Mouse (Mus musculus) lung, postnatal 14 days (tissue): ENCODE measurements at regions not wholly inside any gene's neighbourhood (a gene's known extent, or its start where the extent isn't known, plus 50 kb on each side); places are given as distances from the start of the nearest gene placed in this dataset.

ENCODE experiments used
- DNase-seq: peaks from one replicate; pipeline ENCODE4 v3.0.0; 2021

DNA sequence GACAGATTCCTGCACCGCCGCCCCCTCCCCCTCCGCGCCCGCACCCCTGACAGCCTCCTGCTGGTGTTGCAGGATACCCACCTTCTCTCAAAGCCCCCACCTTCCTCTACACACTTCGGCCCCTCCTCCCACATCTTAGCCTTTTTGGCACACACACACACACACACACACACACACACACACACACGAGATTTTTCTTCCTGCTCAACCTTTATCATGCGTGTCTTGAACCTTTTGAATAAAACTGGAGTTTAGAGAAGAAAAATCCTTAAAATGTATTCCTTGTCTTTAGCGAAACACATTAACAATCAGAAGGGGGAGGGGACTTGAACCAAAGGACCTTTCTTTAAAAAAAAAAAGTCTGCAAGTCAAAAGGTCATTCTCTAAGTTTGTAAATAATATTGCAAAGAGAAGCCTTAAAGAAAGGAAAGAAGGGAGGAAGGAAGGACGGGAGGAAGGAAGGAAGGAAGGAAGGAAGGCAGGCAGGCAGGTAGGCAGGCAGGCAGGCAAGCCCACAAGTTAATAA, 227.7 kb downstream of the Mef2c start:
- no peak for DNase-seq

DNA sequence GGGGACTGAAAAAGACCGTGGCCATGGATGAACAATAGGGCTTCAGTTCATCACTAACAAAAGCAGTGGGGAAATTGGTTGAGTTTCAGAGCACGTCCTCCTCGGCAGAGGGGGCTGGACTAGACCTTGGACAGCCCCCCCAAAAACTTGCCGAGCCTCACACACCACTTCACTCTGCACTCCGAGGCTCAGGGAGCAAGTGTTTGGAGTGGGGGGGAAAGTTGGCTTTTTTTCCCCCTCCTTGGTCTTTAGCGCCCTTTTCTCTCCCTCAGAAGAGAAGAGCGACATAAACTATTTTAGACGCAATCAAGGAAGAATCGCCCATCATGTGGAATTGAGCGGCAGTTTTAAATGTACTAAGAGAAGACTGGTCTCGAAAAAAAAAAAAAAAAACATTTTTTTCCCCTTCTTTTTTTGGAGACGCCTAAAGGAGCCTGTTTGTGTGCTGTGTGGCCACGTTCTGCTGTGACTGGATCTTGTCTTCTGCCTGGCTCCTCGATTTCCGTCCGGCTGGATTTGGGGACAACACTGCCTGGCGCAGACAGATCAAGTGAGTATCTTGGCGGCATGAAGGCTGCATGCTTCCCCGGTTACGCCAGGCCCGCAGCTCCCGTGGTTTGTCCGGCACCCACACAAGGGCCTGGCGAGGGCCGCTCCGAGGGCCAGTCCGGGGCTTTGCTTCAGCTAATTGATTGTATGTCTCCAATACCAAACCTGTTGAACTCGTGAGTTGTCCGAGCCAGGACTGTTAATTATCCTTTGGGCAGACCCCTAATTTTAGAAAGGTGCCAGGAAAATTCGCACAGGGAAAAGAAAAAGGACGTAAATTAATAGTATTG, 228.7 kb downstream of the Mef2c start:
- no peak for DNase-seq

DNA sequence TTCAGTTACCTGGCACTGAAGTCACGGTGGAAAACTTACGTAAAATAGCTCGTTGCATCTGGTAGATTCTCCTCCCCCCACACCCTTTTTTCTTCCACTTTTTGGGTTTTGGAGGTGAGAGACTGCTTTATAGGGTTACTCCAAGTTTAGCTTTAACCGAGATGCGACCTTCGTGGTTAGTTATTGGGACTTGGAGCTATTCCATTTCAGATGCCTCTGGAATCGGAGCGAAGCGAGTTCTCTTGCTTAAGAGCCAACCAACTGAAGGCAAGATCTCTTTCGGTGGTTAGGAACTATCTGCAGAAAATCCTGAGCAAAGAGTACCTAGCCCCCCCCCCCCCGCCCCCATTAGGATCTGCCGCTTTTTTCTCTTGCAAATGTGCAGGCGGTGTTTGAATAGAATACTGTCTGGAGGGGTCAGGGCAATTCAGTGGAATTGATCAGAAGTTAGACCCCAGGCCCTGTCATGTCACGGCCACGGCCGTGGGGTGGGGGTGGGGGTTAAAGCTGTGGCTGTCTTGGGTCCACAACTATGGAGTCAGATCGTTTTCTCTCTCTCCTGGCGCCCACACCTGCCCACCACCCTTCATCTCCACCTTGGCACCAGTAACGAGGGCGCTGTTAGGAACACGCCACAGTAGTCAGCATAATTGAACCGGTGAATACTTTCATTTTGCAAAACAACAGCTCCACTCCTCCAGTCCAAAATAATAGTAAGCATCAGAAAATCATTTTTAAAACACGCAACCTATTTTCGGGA, 229.6 kb downstream of the Mef2c start:
- no peak for DNase-seq

DNA sequence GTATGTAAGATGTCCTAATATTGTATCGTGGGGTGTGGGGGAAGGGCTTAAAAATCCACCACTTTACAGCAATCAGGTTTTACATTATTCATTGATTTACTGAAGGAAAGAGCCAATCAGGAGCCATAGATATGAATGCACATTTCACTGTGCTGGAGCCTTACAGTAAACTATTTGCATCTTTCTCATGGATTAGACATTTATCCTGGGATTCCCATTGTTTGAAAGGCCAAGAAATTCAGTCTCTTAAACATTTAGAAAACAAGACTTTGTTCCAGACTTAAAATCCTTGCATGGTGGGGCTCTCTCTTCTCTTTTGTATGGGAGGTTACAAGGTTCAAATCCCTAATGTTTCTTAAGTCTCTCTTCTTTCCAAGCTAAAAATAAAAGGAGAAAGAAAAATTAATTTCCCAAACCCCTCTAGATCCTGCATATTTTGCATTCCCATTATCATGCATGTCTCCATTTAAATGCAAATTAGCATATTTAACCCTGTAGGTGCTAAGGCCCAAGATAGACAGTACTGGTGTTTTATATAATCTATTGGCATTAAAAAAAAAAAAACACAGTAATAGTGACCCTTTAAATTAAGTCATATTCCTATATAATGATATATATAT, 230.3 kb downstream of the Mef2c start:
- DNase-seq, result no peak

DNA sequence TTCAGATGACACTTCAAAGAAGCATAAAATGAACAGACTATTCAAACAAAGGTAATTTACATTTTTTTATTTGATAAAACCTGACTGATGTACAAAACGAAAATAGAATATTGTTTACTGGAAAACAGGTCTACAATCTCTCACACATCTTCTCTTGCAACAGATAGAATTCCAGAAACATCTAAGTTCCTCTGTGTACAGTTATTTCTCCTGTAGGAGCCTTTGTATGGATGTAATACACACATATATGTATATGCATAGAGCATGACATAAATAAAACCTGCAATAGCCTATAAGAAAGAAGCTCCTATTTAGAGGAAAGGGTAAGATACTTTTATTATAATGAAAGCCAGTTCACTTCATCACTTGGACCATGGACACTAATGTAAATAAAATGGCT, 230.8 kb downstream of the Mef2c start:
- no peak for DNase-seq

DNA sequence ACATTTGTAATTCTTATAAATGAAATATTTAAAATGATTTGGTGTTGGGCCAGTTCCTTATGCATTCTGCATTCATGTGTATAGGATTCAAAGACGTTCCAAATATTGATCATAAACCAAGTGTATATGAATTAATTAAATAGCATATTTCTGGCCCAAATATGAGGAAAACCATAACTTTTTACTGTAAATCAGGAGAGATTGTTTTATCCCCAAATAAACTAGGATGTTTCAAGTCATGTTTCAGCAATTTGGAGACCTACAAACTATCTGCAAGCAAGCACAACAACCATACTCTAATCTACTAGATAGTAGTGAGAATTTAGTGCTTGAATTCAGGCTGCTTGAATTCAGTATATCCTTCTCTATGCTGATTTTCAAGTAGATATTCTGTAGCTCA, 231.3 kb downstream of the Mef2c start:
- DNase-seq, result no peak

DNA sequence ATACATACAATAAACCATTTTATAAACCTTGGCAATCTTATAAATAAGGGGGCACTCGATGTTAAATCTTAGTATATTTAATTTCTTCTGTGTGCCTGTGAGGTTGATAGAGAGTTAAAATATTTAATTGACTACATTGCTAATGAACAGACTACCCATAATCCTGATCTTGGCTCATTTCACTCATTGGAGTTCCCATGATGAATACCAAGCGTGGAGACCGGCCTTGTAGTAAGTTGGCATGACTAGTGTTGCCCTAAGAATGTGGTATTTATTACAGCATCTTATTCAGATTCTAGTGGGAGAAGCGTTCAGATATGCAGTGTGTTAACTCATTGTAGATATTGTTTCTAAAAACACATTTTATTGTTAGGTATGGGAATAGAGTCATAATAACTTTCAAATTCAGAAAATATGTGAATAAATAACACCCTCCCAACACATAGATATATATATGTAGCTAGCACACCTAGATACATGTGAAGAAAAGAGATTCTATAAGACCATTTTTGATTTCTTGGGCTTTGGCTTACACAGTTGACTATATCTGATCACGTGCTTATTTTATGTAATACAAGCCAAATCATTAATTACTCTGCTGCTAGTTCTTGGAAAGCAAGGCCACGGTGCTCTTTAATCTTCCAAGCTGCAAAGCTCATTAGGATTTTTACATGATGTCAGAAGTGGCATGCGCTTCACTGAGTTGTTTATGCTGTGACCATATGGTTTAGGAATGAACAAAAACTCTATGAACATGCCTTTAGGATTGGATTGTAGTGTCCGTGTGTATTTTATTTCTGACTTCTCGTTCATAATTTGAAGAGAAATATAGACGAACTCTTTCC, 232.0 kb downstream of the Mef2c start:
- DNase-seq, result no peak

DNA sequence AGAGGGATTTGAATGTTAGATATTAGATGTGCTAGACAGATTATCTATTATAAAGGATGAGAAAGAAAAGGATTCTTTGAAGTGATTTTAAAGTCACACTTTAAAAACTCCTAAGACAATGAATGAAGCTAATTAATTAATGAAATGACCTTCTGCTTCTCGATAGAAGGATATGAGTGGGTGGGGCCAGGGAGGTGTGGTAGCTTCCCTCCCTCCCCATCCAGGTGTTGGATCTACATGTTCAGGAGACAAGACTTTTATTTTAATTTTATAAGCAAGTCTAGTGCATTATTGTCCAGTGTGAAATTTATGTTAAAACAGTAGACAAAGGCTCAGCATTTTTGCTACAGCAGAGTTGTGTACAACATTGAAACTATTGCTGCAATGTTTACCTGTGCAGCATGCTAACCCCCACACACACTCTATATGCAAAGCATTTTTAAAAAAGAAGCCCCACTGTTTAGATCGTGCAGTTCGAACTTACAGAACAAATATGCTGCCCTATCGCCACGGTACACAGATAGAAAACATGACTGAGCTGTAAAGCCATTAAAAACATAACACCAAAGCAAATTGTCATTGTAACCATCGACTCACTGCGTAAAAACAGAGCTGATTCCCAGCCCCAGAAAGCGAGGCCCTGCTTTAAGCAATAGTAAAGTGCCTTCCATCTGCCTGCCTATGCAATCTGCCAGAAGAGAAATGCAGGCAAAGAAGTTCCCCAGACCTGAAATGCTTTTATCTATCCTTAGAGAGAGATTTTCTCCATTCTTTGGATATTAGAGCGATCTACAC, 233.4 kb downstream of the Mef2c start:
- no peak for DNase-seq

DNA sequence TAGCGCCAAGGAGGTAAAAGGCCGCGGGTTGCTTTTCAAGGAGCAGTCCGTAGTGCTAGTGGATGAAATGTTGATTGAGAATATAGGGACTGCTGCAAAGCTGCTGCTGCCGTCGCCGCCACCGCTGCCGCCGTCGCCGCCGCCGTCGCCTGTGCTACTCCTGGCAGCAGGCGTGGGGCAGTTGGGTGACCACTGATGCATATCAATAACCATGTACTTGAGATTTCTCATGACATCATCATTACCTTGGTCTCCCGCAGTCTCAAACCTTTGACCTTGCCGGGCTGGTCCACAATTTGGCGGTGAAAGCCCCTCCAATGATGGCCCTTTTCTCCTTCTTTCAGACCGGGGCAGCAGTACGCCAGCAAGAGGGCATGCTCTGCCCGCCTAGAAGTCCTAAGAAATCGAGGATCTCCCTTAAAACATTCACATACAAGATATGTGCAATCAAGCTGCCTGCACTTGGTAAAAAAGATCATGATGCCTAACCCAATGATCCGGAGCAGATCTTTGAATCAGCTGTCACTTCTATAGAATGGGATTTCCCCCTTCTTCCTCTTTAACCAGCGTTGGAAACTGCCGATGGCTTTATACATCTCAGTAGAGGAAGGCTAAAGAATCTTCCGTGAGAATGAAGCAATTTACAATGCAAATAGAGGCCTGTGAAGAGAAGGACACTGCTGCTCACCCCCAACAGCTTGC, 234.1 kb downstream of the Mef2c start:
- DNase-seq, result no peak

DNA sequence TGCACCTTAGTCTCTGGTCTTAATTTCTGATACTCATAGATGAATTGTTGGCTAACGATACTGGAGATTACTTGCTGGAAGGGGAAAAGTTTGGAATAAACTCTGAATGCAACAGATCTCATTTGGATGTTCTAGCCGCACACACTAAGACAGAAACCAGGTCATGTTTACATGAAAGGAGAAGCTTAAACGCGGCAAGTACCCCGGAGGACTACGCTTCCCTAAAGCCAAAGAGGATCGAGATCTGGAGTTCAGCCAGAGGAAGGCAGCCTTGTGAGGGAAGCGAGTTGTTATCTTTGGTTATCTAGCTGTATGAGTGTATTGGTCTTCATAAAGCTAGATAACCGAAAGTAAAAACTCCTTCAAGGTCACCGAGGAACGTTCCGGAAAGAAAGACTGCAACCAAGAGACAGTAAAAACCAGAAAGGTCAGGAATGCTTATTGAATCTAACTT, 234.7 kb downstream of the Mef2c start:
- DNase-seq, result no peak

DNA sequence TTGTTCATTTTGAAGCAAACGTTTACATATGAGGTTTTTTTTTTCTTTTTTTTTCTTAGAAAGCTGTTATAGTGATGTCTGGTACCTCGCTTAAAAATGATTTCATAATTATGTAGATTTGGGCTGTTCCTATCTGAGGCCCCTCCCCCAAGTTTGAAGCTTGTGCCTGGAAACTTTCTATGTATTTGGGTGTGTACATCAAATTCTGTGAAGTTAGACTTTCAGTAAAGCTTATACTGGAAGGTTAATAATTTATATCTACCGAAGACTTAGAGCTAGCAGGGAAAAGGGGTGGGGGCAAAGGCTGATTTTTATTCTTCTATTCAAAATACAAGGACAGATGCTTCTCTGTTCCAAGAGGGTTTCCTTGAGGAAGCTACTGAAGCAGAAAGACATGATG, 235.3 kb downstream of the Mef2c start:
- DNase-seq, result no peak

DNA sequence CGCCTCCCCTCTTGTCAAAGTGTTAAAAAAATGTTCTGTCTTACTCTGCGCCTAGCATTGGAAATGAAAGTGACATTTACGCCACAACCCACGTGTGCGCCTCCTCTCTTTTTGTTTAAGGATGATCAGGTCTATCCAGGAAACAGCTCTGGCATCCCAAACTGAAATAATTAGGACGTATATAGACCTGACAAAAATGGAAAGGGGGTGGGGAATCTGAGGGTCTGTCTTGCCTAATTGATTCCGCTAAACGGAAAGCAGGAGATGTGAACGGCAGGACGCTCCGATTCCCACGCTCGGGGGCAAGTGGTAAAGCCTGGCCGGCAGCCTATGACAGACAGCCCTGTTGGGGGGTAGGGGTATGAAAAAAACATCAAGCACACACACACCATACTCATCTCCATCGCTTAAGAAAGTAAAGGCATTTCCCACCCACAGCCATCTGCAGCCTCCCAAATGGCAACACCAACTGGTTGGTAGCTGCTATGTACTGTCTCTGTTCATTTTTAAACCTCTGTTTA, 235.8 kb downstream of the Mef2c start:
- DNase-seq, result no peak

DNA sequence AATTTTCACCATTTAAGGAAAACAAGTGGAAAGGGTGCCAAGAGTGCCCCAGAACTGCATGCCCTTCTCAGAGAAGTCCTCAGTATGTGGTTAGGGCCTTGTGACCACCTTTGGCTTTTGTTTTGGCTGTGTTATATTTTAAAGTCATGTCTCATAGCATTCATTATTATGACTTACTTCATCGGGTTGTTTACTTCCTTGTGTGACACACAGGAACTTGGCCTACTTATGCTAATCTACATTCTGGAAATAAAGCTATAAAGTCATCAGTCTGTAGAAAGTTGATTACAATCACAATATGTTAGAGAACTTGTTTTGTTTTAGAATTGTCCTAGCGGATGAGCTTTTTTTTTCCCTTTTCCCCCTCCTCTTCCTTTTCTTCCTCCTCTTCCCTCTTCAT, 236.3 kb downstream of the Mef2c start:
- no peak for DNase-seq

DNA sequence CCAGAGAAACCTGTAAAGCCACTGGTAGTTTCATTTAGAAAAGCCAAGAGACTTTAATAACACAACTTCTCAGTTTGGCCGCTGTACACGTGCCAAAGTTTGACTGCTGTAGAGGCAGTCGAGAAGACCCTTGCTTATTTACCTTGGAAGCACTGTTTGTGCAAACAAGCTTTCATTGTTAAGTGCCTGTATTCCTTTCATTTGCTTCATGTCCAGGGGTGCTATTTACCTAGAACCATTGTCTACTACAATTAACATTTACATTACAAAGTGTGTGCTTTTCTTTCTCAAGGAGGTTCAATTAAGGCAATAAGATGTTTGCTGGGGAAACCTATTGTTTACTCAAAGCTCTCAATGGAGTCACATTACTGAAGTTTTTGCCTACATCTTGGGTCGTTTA, 236.9 kb downstream of the Mef2c start:
- no peak for DNase-seq

DNA sequence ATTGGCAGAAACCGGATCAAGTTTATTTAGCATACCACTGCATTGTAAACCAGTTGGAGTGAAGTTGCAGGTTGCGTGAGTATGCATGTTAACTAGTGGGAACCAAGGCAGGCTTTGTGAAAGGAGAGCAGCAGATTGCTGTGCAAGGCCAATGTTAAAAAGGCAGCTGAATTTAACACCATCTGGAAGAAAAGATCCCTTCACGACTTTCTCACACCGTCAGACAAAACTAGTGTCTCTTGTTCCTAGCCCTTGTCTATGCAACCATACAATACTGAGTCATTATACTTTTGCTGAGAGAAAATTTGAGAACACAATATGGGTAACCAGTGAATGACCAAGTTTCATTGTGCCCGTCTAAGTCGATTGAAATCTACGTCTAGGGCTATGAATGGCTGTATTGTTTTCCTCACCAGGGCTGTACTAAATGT, 237.8 kb downstream of the Mef2c start:
- no peak for DNase-seq

DNA sequence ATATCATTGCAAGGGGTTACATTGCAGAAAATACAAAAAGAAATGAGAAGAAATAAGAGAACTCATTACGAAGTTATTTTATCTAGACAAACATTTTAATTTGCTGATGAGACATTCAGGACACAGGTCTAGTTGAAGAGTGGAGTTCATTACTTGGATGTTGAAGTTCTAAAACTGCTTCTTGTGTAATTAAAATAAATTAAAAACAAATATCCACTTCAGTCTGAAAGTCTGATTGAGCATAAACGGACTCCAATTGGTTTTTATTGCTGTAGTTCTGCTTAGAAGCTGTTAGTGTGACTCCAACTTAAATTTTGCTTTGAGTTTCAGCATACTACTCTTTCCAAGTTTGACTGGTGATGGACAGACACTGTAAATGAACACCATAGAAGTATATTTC, 238.3 kb downstream of the Mef2c start:
- no peak for DNase-seq

DNA sequence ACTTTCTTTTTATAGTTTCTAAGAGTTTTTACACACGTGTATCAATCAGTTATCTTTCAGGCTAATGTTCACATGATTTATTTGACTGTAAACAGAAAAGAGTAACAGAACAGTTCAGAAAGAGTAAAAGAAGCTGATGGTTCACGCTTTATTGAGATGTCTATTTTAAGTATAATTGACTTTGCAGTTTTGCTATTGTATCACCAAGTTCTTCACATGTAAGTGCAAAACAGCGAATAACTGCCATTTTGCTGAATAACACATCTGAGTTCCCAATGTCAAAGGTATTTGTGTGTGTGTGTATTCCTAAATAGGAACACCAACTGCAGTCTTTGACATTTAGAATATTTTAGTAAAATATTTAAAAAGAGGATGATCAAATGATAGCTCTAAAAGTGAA, 238.7 kb downstream of the Mef2c start:
- DNase-seq, result no peak

DNA sequence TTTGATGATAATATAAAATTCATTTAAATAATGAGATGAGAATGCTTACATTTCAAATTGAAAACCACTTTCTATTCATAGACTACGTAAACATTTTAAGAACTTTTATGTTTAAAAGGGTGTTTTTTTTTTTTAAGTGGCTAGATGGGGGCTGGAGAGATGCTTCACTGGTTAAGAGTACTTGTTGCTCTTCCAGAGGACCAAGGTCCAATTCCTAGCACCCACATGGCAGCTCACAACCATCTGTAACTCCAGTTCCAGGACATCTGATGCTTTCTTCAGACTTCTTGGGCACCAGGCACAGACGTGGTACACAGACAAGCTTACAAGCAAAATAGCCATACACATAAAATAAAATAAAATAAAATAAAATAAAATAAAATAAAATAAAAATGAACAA, 239.5 kb downstream of the Mef2c start:
- no peak for DNase-seq

DNA sequence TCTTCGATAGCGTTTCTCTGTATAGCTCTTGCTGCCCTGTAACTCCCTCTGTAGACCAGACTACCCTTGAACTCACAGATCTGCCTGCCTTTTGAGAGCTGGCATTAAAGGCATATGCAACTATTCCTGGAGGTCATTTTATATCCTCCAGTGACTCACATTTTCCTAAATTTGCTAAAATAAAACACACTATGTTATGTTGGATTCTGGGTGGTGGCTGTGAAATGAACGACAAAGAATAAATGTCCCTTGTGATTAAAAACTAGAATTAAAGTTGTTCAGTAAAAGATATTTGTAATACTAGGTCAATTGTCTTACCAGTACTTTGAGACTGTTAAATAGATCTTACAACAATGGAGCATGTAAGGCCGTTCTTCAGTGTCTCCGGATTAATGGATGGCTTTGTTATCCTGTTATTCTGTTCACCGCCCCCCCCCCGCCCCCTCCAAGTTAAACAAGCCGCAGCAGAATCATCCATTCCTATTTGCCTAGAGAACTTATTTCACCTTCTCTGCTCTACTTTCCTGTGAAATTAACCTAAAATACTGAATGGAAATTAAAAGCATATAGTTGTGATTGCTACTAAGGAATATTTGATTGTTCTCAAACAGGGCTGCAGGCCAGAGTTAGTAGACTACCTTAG, 240.4 kb downstream of the Mef2c start:
- no peak for DNase-seq

DNA sequence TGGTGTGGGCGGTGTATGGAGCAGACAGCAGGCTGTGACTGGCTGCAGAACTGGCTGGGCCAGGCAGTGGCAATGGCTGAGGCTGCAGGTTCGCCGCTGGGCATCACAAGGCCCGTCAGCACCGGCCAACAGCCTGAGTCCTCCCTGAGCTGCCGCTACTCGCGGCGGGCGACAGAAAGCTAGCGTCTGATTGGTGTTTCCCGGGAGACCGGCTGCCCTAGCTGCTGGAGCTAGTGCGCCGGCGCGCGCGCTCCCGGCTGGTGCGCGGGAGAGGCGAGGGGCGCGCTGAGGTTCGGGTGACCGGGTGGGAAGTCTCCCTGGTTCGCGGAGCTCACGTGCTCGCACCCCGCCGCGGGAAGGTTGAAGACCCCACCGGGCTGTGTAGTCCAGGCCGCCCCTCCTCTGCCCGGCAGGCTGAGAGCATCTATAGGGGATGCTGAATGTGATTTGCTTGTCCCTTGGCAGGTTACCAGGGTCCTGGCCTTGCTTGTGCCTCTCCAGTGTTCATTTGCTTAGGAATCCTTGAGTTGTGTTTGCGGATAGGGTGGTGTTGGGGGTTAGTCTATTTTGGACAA, 241.2 kb downstream of the Mef2c start:
- no peak for DNase-seq
